Mouse (Mus musculus): ENCODE results near the gene Zfp976. TPM values are rescaled to one million over a fixed set of nuclear protein-coding genes. Genes with fewer than 3 reads are reported as not detected.

The Zfp976 gene
- polyA plus RNA-seq, 1 experiment from 2014 or later: 4.2 TPM

DNA sequence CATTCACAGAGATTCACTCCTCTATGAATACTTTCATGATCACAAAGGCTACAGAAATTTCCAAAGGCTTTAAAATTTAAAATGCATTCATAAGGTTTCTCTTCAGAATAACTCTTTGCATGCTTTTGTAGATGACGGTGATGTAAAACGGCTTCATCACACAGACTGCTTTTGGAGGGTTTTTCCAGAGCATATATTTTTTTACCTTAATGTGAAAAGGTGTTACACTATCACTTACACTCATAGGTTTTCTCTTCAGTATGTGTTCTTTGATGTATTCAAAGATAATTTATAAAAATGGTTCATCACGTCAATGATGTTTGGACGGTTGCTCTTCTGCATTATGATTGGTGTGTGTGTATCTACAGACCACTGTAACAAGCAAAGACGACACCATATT lies 63.9 kb downstream of the Zfp976 start, which contains the start of gene Gm21028:
Gm21028 (minus strand) TSS at position 101 of the 400 bp plus-strand sequence.
- no peak within 1 kb of the TSS for H3K27ac ChIP-seq (ENCODE audit: low read length)
- H3K4me2 ChIP-seq (replicated peaks; ENCODE audit: low read depth, low read length): no peak within 1 kb of the TSS
- no peak within 1 kb of the TSS for H3K9ac ChIP-seq (replicated peaks; ENCODE audit: low read length)
- H3K27me3 ChIP-seq (ENCODE audit: insufficient read depth, low read length): no peaks in the 10 kb centered on the region
- no peak within 1 kb of the TSS for H3K4me3 ChIP-seq (ENCODE audit: low read length)
- no peaks in the 10 kb centered on the region for H3K4me1 ChIP-seq (ENCODE audit: insufficient read depth, low read length)
- 94% methylated on average over 5 of the region's 5 CpGs for WGBS
- ATAC-seq (ENCODE audit: low FRiP score, low TSS enrichment): no peak
- peaks cover 4% of the 10 kb centered on the region; the same call in 1 of the 2 replicates for H3K36me3 ChIP-seq (ENCODE audit: insufficient read depth, low read length)
- peaks cover 45% of the 10 kb centered on the region for H3K9me3 ChIP-seq (ENCODE audit: low read length)

Small RNAs within 50 kb of the gene (microRNA-seq; reads per million reads assigned to microRNA genes)
- gene Gm24938: not detected

Other genes starting within 250 kb of the Zfp976 start
- not detected in 2 replicates for gene 4933421I07Rik, start 194.5 kb downstream of the Zfp976 start, polyA plus RNA-seq (2015; fragmentation: Nextera tagmentation; extraction: Ambion mirVana)
- gene Zfp141, start 136.8 kb downstream of the Zfp976 start, polyA plus RNA-seq (2015; fragmentation: Nextera tagmentation; extraction: Ambion mirVana): 9.7 and 11.2 TPM in 2 replicates
- not detected in 2 replicates for gene Gm21028, start 64.0 kb downstream of the Zfp976 start, polyA plus RNA-seq (2015; fragmentation: Nextera tagmentation; extraction: Ambion mirVana)
- 1.3 and 2.0 TPM in 2 replicates for gene Zfp977, start 50.0 kb downstream of the Zfp976 start, polyA plus RNA-seq (2015; fragmentation: Nextera tagmentation; extraction: Ambion mirVana)
- gene Zfp975, start 50.2 kb upstream of the Zfp976 start, polyA plus RNA-seq (2015; fragmentation: Nextera tagmentation; extraction: Ambion mirVana): 8.7 and 9.4 TPM in 2 replicates
- gene Gm17067, start 84.4 kb upstream of the Zfp976 start, polyA plus RNA-seq (2015; fragmentation: Nextera tagmentation; extraction: Ambion mirVana): not detected in 2 replicates
- not detected in 2 replicates for gene Vmn2r62, start 150.9 kb upstream of the Zfp976 start, polyA plus RNA-seq (2015; fragmentation: Nextera tagmentation; extraction: Ambion mirVana)
- gene Gm2381, start 224.6 kb upstream of the Zfp976 start, polyA plus RNA-seq (2015; fragmentation: Nextera tagmentation; extraction: Ambion mirVana): not detected in 2 replicates